ENCODE assay signal across 19 mouse cellular contexts in genomic region chr11:117367937-117368336, GRCm38 (mm10).
"Had no signal": no experiment of that assay in that cellular context is flagged by ENCODE, and none has a peak within 500 bp of the region (broad histone marks: within the 10 kb centered on the region; RNA-seq: fewer than 3 reads in every experiment).

No protein-coding gene starts in this region.

- H3K36me3 ChIP-seq: liver, embryonic 13.5 days had no signal

- ATAC-seq: liver, postnatal 0 days; lung, postnatal 0 days had no signal

- H3K9me3 ChIP-seq: liver, embryonic 13.5 days; liver, embryonic 15.5 days; lung, embryonic 15.5 days; midbrain, embryonic 12.5 days; stomach, embryonic 15.5 days had no signal

- H3K4me1 ChIP-seq: midbrain, embryonic 12.5 days had no signal

- H3K27ac ChIP-seq: liver, embryonic 13.5 days; liver, embryonic 15.5 days; lung, embryonic 15.5 days; macrophage; midbrain, embryonic 12.5 days; stomach, embryonic 15.5 days; stomach, postnatal 0 days had no signal

- H3K4me2 ChIP-seq: liver, embryonic 11.5 days; liver, embryonic 13.5 days; liver, embryonic 15.5 days; lung, embryonic 15.5 days; midbrain, embryonic 12.5 days; stomach, embryonic 15.5 days had no signal

- H3K9ac ChIP-seq: liver, embryonic 13.5 days; liver, embryonic 15.5 days; liver, postnatal 0 days; lung, embryonic 15.5 days; midbrain, embryonic 12.5 days; stomach, embryonic 15.5 days had no signal

- H3K4me3 ChIP-seq: liver, embryonic 13.5 days; liver, embryonic 15.5 days; lung, embryonic 15.5 days; megakaryocyte, embryonic 14.5 days; midbrain, embryonic 12.5 days; stomach, embryonic 15.5 days had no signal

- DNase-seq: liver; liver, embryonic 13.5 days; liver, postnatal 0 days; lung, adult 2 months; lung, postnatal 14 days; lung, postnatal 36 days; right cerebral cortex, postnatal 14 days; thymus, adult 2 months; thymus, postnatal 25 days; thymus, postnatal 4 days had no signal

- H3K27me3 ChIP-seq: liver, embryonic 13.5 days; liver, embryonic 15.5 days; lung, embryonic 15.5 days; midbrain, embryonic 12.5 days; stomach, embryonic 15.5 days had no signal
